Mouse (Mus musculus) urinary bladder, adult 18-20 months (tissue): ENCODE measurements around the gene Dguok.
A peak's percentile ranks its signal among the peaks of the same experiment; 100 is the strongest.

ENCODE experiments used
- DNase-seq, 2 experiments: peaks; one replicate each; pipeline ENCODE4 v3.0.0; 2022; ENCODE audit warnings: low spot score in 2 of 2, mixed read lengths in 2 of 2

Dguok gene

DNA sequence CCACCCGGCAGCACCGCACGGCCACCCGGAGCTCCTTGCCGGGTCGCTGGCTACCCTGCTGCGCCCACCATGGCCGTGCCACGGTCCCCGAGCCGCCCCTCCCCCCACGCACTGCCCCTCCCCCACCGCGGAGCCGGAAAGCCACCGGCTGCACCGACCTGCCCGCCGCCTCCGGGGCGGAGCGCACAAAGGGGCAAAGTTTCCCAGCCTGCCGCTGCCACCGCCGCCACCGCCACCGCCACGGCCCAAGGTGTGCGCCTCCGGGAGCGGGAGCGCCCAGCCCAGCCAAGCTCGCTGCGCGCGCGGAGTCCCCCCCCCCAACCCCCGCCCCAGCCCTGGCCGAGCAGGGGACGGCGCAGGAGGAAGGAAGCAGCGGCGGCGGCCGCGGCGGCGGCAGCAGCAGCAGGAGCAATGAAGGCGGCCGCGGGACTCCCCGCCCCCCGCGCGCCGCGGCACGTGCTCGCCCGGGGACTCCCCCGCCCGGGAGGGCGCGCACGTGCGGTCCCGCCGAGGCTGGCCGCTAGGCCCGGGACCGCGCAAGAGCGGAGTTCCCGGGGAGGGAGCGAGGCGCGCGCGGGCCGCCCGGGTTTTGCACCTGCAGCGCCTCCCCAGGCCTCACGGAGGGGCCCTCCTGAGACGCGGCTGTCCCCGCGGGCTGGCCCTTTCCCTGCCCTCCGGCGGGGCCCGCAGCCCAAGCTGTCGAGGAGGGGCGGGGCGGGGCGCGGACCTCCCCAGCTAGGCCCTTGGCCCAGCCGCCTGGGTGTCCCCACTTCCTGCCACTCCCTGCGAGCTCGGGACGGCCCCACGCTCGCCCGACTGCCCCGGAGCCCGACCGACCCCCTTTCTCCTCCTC lies 50.4 kb downstream of the Dguok start:
- DNase-seq, result peak; percentile 80 to 82

DNA sequence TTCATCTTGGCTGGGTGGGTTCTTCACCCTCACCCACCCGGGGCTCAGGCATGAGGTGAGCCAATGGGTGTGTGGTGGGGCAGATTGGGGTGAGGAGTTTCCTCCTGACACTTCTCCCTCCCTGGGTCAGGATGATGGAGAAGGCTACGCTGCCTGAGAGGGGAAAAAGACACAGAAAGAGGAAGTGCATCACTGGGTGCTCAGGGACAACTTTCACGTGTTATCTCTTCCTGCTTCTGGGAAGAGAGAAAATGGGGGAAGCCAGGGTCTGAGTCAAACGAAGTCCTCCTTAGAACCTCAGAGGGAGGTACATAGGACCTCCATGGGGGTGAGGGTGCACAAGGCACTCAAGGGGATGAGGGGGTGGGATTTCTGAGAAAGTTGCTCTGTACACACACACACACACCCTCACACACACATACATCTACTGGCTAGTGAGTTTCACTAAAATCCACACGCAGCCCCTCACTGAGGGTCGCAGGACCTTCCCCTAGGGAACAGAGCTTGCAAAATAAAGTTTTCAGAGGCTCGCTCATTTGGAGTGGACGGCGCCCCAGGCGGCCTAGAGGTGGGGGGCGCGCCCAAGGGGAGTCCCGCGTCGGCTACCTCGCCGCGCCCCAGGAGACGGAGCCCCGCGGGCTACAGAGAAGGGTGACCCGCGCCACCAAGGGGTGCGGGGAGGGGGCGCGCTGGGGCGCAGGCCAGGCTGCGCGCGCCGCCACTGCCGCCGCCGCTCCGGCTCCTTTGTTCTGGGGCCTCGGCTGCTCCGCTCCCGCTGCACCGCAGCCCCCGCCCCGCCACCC lies 51.2 kb downstream of the Dguok start:
- no peak for DNase-seq

DNA sequence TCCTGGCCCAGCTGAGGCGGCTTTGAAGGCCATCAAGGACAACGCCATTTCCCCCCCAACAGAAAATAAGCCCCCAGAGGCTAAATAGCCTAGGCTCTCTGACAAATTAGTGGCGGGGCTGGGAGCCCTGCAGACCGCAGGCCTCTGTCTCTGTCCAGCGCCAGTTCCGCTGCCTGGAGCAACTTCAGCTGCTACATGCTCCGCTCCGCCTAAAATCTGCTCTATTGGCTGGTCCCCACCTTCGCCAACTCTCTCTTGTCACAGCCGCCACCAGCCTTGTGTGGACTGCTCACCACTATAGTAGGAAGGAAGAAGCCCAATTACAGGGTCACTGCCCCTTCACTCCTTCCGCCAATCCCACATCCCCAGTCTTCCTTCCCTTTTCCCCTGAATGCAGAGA lies 53.1 kb downstream of the Dguok start:
- DNase-seq, result no peak

DNA sequence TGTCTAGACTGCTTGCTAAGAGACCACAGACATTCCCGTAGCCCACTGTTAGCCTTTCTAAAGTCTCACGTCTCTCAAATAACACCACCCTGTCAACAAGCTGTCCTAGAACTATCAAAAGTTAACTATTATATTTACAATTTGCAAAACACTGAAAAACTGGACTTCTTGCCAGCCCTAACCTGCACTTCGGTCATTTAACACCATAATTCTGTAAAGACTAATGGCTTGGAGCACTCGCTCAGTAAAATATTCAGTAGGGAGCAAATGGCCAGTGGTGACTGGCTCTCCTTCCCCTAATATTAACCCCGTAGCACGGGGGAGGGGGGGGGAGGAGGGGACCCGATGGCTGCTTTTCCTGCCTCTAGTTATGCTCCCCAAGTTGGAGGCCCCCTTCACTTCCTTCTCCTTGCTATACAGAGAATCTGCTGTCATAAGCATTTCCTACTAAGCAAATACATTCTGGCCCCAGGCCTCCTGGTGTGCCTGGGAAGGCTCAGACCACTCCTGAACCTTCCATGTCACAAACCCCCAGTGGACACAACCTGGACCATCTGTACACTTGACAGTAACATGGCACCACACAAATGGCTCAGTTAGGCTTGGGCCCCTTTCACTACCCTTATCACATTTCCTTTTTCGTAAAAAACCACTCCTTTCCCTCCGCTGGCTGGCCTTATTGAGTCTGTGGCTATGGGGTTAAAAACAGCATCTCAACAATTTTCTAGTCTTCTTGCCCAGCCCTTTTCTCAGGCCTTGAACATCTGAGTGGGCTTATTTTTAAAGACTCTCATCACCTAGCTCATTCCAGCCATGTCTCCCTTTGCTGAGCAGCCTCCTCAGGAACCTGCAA lies 56.1 kb downstream of the Dguok start:
- DNase-seq, result no peak

DNA sequence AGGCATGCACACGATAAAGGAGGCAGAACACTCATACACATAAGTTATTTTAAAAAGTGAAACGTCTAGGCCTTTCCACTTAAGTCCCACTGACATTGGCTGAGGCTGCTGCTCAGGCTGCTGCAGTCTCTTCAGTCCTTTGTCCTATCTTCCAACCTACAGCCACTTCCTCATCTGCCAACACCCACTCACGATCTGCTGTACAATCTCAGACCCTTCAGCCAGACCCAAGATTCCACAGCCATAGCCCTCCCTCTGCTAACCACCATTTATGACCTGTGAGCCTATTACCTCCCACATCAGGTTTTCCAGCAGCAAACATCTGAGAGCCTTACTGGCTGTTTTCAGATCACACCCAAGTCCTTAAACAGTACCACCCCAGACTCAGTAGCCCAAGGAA lies 57.3 kb downstream of the Dguok start:
- DNase-seq, result no peak

DNA sequence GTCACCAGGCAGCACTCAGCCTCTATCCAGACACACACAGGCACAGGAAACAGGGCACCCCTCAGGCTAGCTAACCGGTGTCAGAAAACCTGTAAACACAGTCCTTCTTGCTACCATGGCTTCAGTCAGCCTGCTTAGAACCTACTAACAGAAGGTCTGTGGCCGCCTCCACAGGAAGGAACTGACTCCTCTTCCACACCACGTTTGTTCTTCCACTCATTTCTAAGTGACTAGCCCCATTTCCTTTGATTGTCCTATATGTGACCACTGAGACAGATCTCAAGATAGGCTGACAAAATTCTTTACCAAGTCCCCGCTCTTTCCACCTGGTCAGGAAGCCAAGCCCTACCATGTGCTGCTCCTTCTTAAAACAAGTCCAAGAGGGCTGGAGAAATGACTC lies 57.9 kb downstream of the Dguok start:
- no peak for DNase-seq

DNA sequence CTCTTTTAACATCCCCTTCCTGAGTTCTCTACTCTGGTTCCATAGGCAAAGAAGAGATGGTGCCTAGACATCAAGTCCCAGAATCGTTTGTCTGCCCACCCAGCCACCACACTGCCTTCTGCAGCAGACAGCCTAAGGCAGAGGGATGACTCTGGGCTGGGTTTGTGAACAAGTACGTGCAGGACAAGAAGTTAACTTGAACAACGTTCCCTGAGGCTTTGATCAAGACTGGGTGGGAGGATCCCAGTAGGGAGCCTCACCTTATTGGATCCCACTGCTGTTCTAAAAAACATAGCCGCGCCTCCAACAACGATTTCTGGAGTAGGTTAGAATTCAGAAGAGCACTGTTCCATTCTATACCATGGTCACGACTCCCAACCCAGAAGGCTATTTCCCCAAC lies 59.7 kb downstream of the Dguok start:
- DNase-seq, result no peak

DNA sequence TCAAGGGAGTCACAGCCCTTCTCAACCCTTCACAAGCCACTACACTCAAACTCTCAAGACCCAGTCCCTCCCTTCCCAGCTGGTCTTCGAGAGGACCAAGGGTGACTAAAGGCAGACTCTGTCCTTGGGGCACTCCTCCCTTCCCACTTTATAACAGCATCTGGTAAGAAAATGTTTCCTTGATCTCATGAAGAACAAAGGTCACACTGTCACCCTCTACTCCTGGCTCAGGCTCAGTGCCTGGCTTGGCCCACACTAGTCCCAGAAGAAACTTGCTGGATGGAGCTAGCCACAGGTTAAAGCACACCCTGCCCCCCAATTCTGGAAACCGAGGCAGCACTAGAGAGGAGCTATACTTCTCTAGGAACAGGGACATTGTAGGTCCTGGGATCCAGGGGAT lies 61.0 kb downstream of the Dguok start:
- DNase-seq, result no peak

DNA sequence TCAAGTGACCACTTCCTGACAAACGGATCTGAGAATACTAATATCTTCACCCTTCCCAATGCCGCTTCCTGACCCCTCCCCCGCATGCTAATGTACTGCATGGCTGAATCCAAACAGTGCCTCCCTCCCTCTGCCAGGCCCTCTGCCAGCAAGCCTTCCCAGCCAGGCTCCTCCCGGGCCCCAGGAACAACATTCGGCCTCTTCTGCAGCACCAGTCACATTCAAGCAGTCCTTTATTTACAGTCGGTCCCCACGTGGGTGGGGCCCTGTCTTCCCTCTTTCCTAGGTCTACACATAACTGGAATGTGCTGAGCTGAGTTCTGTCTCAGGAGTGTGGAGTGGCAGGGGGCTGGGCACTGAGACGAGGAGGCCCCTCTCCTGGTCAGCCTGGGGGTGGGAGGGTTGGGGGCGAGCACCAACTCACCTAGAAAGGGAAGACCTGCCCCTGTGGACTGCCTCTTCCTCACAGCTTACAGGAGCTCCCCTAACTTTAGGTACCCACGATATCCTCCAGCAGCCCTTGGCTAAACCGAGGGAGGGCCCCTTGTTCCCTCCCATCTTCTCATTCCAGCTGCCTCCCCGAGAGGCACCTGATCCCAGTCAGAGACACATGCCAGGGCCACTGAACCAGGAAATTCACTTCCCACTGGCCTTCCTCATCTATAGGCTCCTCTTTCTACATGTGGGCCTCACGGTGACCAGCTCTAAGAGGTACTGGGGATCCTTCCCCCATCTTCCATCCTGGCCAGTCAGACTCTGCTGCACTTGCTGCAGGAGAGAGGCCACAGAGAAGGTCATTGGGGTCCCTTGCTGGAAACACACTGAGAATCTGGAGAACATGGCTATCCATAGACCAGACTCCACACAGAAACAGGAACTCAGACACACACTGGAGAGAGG lies 63.1 kb downstream of the Dguok start:
- peak in 1 of 2 experiments; percentile 78 for DNase-seq

DNA sequence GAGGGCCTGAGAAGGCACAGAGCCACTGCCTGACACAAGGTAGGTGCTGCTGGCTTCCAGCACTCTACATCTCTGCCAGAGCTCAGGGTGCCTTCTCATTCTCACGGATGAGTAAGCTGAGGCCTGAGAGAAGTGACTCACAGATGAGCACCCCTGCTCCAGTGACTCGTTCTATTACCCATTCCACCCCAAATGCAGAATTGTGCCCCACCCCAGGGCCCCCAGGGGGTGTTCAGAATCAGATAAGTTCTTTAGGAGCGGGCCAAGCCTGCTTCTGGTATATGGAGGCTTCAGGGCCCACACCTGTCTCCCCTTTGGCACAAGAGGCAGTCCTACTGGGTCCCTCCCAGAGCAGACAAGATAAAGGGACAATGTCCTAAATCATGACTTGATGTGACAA lies 64.1 kb downstream of the Dguok start:
- DNase-seq, result no peak

DNA sequence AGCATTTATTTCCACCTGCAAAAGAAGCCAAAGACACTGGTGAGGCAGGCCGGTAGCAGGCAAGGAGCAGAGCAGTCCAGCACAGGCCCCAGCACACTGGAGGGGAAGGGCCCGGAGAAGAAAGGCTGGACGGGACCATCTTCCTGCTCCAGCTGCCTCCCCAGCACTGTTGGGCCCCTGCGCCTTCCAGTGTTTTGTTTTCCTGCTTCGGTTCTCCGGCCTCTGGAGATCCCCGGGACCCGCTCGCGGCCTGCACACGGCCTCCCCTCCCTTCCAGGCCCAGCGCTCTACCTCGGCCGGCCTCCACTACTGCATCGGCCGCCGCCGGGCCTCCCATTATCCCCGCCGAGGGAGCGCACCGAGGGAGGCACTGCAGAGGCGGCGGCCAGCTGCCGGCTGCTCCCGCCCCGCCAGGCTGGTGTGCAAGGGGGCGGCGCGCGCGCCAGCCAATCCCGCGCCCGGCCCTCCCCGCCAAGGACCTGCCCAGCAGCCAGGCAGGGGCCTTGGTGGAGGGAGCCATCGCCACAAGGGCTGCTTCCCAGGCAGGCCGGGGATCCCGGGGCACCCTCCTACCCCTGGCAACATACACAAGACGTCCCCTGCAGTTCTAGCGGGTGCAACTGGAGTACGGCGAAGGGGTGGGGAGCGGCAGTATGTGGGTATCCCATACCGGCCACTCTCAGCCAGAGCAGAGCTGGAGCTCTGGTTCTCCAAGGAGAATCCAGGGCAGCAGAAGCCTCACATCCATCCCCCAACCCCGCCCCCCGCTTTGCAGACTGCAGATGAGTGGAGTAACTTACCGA lies 65.3 kb downstream of the Dguok start:
- peak; percentile 78 to 87 for DNase-seq

DNA sequence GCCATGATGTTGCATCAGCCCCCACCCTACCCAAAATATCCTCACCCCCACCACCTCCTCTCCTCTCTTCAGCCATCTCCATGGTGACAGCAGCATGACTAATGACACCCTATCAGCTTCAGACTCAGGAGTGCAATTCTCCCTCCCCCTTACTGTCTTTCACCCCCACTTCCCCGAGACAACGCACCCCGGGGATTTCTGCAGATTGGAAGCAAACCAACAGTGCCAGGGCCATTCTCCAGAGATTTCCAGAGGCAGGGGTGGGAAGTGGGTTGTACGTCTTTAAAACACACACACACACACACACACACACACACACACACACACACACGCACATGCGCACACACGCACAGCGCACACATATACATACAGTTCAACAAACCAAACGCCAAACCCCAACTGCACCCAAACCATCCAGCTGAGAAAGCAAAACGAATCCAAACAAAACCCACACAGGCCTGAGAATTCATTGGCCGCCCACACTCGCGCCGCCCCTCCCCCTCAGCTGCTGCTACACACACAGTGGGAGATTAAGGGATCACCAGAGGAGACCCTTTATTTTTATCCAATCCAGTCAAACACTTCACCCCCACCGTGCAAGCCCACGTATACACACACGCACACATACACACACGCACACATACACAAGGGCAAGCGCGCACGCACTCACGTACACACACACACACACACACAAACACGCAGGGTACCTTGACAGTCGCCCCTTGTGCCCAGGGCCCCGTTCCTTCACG lies 66.1 kb downstream of the Dguok start:
- peak in 1 of 2 experiments; percentile 39 for DNase-seq

DNA sequence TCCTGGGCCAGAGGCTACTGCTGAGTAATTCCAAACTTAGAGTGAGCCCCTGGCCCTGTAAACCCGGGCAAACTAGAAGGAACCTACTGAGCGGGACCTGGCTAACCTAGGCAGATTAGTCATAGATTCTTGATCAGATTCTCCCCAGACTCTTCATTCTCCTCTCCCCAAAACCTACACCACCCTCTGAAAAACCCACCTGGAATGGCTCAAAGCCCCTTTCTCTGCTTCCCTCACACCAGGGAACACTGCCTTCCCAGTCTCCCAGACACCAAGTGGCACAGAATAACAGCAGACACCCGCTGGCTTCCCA lies 66.6 kb downstream of the Dguok start:
- DNase-seq, result no peak

DNA sequence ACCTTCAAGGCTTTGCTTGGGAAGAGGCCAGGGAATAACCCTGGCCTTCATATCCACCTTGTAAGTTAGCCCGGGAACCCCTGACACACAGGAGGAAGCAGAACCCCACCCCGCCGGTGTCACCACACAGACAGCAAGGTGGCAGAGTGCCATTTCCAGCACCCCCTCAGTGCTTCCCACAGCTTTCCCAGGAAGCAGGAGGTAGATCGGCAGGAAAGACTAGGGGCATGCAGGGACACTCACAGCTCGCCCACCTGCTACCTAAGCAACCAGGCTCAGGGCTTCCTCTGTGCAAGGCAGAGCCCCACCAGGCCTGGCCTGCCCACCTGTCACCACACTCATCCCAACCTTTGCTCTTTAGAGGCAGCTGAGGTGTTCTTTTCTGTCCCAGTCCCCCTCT lies 67.0 kb downstream of the Dguok start:
- no peak for DNase-seq

DNA sequence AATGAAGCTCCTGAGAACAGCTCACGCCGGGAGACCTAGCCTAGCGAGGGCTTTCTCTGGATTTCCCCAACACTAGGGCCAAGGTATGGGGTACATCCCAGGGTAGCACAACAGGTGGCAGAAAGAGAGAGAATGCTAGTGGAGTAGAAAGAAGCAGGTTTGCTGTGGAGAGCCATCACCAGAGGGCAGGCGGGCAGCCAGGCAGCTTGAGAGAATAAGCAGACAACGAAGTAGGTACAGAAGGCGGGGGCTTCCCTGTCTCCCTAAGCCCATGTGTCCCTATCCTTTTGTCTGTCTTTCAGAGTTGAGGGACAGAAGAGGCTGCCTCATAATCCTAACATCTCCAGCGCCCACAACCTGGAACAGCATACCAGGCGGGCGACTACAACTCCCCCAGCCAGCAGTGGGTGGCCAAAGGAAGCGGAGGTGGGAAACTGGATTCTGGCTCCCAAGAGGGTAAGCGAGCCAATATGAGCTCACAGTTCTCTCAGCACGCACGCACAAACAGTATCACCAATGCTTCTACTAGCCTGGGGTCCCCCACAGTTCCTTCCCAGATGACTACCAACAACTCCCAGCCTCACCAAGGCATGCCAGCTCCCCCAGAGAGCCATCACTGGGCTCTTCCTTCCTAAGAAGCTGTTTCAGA lies 67.5 kb downstream of the Dguok start:
- no peak for DNase-seq

DNA sequence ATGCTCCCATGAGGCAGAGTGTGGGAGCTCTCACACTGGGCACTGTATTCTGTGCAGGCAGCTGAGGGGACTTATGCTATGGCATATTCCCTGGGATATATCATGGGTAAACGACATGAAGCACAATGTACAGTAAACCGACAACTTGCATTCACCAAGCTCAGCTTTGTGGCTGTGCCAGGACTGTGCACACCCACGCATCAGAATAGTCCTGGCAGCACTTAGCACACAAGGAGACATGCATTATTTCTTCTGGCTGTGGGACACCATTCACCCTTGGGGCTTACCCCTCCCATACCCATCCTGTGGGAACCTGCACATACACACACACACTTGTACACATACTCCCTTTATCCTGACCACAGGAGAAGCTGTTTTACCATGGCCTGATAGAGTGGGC lies 68.2 kb downstream of the Dguok start:
- DNase-seq, result no peak

DNA sequence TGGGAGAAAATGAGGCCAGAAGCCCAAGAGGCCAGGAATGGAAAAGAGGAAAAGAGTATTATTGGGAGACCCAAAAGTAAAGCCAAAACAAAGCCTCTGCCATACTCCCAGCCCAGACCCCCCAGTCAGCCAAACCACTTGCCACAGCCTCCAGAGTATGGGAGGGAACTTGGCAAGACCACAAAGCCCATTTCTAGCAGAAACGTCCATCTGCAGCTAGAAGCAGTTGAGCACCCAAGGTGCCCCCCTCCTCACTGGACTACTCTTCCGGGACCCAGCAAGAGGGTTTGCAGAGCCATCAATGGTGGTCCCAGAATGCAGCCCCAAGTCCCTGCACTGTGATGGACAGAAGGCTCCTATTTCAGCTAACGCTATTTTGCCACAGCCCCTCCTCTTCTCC lies 69.0 kb downstream of the Dguok start:
- no peak for DNase-seq

DNA sequence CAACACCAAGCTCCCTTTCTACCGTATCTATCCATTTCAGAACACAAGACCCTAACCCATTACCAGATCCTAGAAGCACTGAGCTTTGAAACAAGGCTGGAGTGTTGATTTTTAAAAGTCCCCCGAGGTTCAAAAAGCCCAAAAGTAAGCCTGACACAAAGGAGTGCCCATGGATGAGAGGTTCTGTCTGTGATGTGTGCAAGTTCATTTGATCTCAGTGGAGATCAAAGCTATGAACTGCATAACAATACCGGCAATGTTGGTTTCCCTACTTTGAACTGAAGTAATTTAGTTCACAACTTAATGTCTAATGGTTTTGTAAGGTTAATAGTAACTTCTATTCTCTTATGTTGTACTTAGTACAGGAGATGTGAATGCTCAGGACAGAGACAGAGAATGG lies 69.5 kb downstream of the Dguok start:
- no peak for DNase-seq

DNA sequence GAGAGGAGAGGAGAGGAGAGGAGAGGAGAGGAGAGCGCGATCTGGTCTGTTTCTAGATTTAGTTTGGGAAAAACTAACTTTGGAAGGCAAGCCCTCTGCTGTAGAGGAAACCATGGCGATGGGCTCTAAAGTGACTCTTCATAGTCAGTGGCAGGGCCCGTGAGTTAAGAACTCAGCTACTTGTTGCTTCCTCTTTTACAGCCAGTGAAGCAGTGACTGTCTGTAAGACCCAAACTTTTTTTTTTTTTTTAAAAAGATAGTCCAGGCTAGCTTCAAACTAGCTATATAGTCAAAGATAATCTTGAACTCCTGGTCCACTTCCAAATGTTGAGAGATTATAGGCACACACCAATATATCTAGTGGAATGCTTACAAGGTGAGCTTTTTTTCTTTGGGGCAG lies 70.2 kb downstream of the Dguok start:
- no peak for DNase-seq
